Mouse (Mus musculus) cerebellum, postnatal 36 days (tissue): ENCODE measurements around the gene Epha2.

Experiments used
- DNase-seq, 2 experiments: peaks; one replicate each; pipeline ENCODE4 v3.0.0; 2021 to 2022; ENCODE audit warnings: mixed read lengths in 2 of 2

Gene Epha2

GRCm38 (mm10) chr4:141335263-141335796, 34.3 kb downstream of the Epha2 start:
- no peak for DNase-seq

GRCm38 (mm10) chr4:141336196-141336595, 35.2 kb downstream of the Epha2 start:
- DNase-seq = no peak

GRCm38 (mm10) chr4:141337986-141338385, 36.9 kb downstream of the Epha2 start:
- no peak for DNase-seq

- no peak for DNase-seq
These were observed 37.8 kb downstream of the Epha2 start for GRCm38 (mm10) chr4:141338853-141339252.

- no peak for DNase-seq
These were observed 40.4 kb downstream of the Epha2 start for GRCm38 (mm10) chr4:141341477-141341876.

- DNase-seq = no peak
These were observed 42.5 kb downstream of the Epha2 start for GRCm38 (mm10) chr4:141343515-141343914.

GRCm38 (mm10) chr4:141345219-141345618, 44.2 kb downstream of the Epha2 start:
- no peak for DNase-seq

- no peak for DNase-seq
These were observed 46.3 kb downstream of the Epha2 start for GRCm38 (mm10) chr4:141347365-141347797.

- no peak for DNase-seq
These were observed 47.6 kb downstream of the Epha2 start for GRCm38 (mm10) chr4:141348616-141349015.

GRCm38 (mm10) chr4:141350015-141350414, 49.0 kb downstream of the Epha2 start:
- DNase-seq = no peak

GRCm38 (mm10) chr4:141351972-141352371, 50.9 kb downstream of the Epha2 start:
- no peak for DNase-seq

GRCm38 (mm10) chr4:141352986-141353385, 51.9 kb downstream of the Epha2 start:
- DNase-seq = no peak

GRCm38 (mm10) chr4:141353868-141354267, 52.8 kb downstream of the Epha2 start:
- no peak for DNase-seq

GRCm38 (mm10) chr4:141357811-141358210, 56.8 kb downstream of the Epha2 start:
- no peak for DNase-seq

GRCm38 (mm10) chr4:141359222-141359621, 58.2 kb downstream of the Epha2 start:
- DNase-seq = no peak

- peak in 1 of 2 experiments; percentile 15 for DNase-seq
These were observed 59.8 kb downstream of the Epha2 start for GRCm38 (mm10) chr4:141360846-141361245.

- DNase-seq = peak; percentile 78 to 85
These were observed 62.0 kb downstream of the Epha2 start for GRCm38 (mm10) chr4:141362937-141363548.

- DNase-seq = no peak
These were observed 64.1 kb downstream of the Epha2 start for GRCm38 (mm10) chr4:141365126-141365525.

GRCm38 (mm10) chr4:141365876-141366275, 64.8 kb downstream of the Epha2 start:
- DNase-seq = no peak

GRCm38 (mm10) chr4:141367997-141368791, 67.2 kb downstream of the Epha2 start, which contains the start of gene Fam131c:
Gene Fam131c, plus strand, starts transcription at chr4:141368220.
- peak; percentile 22 to 34 for DNase-seq

GRCm38 (mm10) chr4:141372426-141372825, 71.4 kb downstream of the Epha2 start:
- no peak for DNase-seq
